Mouse (Mus musculus) ovary, postnatal 10 days (tissue): ENCODE measurements around the gene Ano1.
A peak's percentile ranks its signal among the peaks of the same experiment; 100 is the strongest.

Experiments used
- DNase-seq: peaks from one replicate; pipeline ENCODE4 v3.0.0; 2022; ENCODE audit warnings: low spot score

The Ano1 gene

GRCm38 (mm10) chr7:144751833-144752232 lies at the start of gene Ano1:
Ano1 (minus strand) TSS chr7:144751974.
- DNase-seq, result no peak

DNA sequence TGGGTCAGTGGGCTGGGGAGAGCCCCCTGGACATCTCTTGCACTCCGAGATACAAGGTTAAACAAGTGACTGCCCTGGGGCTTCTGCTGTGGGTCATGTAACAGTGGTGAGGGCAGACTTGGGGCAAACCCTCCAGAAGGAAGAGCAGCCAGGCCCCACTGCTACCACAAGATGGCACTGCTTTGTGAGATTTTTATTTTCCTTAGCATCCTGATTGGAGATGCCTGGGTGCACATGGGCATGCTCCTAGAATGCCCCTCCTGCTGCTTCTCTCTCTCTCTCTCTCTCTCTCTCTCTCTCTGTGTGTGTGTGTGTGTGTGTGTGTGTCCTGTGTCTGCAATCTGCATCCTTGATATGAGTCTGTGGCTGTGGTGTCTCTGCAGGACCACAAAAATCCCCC lies 46.7 kb upstream of the Ano1 start:
- no peak for DNase-seq

DNA sequence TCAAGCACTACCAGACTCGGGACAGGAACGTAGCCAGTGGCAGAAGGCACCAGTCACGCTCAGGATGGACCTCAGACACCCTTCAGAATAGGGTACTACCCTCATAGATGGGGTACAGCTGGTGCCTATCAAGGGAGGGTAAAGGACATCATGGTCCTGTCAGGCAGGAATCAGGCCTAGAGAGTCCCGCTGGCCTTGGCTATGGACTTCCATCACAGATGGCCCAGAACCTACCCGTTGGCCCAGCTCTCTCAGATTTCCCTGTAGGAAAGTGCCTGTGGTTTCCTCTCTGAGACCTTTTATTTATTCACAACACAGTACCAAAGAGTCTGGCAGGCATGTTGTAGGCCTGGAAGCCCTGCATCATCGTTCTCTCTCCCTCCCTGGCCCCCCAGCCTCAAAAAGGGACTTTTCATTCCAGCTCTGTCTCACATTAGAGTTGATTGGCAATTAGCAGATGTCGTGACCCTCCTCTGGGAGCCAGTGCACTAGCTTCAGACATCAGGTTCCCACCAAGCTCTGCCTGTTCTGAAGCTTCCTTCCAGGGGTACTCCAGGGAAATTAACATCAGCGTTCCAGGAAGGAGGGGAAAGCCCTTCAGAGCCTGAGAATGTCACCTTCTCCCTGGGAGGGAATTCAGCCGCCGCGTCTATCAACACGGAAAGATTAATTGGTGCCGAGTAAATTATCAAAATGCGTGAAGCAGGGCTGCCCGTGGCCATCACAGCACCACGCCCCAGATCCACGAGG lies 45.4 kb upstream of the Ano1 start:
- no peak for DNase-seq

- no peak for DNase-seq
Measured at GRCm38 (mm10) chr7:144795976-144796474, 44.3 kb upstream of the Ano1 start.

DNA sequence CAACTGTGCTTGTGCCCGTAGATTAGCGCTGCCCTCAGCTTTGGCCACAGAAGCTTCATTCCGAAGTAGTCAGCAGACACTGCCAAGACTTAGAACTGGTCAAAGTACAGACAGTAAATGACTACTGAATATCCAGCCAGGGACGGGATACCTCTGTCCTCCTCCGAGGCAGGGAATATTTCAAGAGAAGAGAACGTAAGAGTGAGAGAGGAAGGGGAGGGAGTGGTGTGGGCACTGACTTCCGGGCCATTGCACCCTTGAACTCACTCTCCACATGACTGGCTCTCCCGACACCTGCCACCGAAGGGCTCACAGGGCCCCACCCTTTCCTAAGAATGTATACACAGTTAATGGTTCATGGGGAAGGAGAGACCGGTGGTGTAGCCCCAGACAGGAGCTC lies 41.5 kb upstream of the Ano1 start:
- no peak for DNase-seq

DNA sequence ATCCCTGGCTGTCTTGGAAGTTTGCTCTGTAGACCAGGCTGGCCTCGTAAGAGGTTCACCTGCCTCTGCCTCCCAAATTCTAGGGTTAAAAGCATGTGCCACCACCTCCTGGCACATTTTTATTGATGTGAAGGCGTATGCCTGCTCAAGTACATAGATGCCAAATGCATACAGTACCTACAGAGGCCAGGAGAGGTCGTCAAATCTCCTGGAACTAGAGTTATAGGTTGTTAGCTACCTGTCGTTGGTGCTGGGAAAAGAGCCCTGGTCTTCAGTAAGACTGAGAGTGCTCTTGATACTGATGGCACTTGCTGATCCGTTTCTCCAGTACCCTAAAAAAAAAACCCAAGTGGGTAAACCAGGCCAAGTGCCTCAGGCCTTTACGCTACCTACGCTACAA lies 39.7 kb upstream of the Ano1 start:
- no peak for DNase-seq

DNA sequence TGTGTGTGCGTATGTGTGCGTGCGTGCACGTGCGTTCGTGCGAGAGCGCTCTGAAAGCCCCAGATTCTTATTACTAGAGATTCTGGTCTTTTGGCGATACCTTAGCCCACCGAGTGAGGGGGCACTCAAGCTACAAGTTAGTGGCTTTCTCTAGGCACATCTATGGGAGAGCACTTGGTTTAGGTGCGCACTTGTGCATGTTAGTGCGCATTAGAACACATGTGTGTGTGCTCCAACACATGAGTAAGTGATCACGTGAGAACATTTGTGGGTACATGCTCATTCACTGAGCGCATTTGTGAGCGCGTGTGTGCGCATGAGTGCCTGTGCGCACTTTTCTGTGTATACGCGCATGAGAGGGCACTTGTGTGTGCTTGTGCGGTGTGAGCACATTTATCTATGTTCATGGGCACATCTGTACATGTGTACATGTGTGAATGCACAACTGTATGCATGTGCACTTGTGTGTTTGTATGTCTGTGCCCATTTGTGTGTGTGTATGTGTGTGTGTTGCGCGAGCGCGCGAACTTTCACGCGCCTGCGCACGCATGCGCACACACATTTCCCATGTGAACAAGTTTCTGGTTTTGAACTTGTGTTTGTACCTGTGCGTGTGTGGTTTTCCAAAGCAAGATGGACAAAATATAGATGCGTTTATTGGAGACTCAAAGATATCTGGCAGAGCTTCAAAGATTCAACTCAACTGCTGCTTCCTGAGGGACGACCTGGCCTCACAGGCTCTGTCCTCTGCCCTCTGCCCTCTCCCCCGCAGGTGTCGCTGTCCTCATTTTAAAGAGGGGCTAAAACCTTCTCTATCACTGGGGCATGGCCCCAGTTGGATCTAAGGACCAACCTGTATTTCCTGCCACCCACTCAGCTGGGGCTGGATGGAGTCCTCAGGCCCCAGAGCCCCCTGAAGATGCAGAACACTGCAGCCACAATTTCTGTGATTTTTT lies 38.1 kb upstream of the Ano1 start:
- DNase-seq, result no peak

DNA sequence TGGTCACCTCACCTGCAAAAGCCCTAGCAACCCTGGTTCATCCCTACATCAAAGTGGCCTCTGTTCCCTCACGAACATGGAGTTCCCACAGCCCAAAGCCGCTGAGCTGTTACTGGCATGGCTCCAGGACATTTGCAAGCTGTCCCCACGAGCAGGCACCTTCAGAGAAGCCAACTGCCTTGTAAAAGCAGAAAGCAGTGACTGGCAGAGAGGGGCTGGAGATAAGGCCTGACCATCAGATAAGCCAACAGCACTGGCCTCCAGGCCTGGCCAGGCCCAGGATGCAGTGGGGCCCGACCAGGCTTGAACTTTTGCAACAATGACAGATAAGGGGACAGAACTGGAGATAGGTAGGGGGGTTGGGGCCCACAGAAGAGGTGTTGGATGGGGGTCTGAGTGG lies 36.9 kb upstream of the Ano1 start:
- no peak for DNase-seq

GRCm38 (mm10) chr7:144787501-144787900 lies 35.7 kb upstream of the Ano1 start:
- no peak for DNase-seq

DNA sequence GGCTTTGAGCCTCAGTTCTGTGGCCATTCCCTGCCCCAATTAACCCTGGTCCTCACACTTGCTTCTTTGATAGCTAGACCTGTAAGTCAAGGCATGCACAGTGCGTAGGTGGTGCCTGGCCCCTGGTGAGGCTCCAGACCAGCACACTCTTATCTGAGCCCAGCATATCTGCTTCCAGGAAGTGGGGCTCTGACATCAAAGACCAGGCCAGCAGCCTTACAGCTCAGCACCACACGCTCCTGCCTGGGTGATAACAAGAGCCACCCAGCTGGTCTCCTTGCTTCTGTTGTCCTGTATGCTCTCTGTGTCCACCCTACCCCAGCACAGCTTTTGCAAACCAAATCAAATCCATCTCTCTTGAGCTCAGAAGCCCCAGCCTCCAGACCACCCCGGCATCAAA lies 34.8 kb upstream of the Ano1 start:
- no peak for DNase-seq

GRCm38 (mm10) chr7:144784176-144784575 lies 32.4 kb upstream of the Ano1 start:
- DNase-seq, result no peak

- no peak for DNase-seq
Measured at GRCm38 (mm10) chr7:144782402-144782801, 30.6 kb upstream of the Ano1 start.

- no peak for DNase-seq
Measured at GRCm38 (mm10) chr7:144781337-144781736, 29.6 kb upstream of the Ano1 start.

- DNase-seq, result no peak
Measured at GRCm38 (mm10) chr7:144780190-144780589, 28.4 kb upstream of the Ano1 start.

- no peak for DNase-seq
Measured at GRCm38 (mm10) chr7:144779691-144780090, 27.9 kb upstream of the Ano1 start.

DNA sequence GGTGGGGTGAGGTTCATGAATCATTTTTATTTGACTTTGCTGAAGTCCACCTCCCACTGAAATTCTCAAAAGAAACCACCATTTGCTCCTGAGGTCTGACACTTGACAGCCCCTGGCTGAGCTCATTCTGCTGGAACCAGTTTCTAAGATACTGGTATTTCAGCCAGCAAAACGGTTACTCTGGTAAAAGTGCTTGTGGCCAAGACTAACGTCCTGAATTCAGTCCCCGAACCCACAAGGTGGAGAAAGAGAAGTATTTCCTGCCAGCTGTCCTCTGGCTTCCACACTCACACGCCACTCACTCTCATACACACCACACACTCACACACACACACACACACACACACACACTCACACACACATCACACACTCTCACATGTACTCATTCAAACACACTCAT lies 26.0 kb upstream of the Ano1 start:
- no peak for DNase-seq

DNA sequence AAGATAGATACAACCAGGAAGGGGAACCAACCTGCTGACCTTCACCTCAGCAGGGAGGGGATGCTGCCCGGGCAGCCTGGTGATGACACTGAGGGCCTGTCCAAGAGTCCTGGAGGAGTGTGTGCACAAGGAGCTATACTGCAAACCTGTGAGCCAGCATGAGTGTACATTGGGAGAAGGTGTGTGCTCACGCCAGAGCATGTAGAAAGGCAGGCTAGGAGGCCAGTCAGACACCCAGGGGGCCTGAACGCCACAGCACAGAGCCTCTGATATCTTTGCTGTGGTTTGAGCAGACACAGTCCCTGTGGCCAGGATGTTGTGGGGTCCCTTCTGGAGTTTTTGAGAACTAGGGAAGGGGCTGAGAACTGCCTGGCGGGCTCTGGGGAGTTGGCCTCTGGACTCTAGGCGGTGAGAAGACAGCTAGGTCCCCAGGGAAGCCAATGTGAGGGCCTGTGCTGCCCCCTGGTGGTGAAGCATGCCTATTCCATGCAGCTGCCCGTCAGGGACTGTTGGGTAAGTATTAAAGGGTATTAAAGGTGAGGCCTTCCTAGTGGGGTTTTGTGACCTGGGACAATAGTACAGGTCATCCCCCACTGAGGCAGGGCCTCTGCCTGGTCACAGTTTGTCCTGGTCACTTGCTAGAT lies 24.2 kb upstream of the Ano1 start:
- peak; percentile 88 for DNase-seq

DNA sequence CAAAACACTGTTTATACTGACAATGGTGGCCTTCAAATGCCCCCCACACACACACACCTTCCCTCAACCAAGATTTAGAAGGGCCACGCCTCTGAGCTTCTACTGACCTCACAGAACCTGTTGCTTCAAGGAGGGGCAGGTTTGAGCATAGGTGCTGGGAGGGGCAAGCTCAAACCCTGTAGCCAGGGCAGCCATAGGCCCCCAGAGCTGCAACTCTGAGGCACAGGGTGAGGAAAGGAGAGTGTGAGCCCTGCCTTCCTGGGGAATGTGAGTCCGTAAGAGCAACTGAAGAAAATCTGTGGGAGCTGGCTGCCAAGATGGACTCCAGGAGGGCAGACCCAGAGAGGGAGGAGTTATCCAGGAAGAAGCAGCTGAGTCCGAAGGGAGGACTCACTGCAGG lies 23.4 kb upstream of the Ano1 start:
- DNase-seq, result no peak

GRCm38 (mm10) chr7:144774283-144774682 lies 22.5 kb upstream of the Ano1 start:
- DNase-seq, result no peak

DNA sequence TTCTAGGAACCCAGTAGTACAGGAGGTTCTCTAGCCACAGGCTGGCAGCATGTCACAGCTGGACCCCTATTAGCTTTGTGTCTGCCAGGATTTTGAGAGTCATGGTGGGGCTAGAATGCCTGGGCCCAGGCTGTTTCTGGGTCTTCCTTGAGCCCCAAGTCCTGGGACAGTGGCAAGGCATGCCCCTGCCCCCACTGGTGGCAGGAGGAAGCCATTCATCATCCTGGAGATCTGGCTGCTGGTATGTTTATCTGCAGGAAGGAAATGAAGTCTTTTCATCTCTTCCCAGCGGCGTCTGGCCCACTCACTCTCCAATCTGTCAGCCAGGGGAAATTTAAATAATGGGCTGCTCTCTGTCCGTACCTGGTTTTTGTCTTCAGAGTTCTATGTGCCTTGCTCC lies 18.3 kb upstream of the Ano1 start:
- DNase-seq, result no peak

DNA sequence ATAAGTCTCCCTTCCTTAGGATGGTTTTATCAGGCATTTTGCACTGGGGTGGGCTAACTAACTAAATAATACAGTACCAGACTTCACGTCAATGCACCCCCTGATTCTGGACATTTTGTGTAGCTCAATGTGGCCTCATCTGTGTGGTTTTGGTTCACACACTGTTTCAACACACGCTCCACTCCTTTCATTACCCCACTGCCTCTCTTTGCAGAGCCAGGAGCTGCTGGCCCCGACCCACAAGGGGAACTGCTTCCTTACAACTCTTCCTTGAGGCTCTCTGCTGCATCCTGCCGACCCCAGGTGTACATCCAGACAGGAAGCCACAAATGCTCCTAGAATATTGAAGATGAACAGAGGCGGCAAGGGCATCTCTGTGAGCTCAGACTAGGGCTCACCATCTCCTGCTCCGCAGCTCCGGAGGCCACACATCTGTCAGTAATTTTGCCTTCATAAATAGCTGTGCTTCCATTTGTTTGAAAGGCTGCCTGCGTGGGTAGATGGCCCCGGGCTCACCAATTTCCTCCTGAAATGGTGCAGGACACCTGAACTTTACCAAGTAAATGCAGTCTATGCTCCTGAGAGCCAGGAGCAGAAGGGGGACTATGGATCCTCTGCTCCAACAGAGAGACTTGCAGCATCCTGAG lies 17.8 kb upstream of the Ano1 start:
- no peak for DNase-seq

DNA sequence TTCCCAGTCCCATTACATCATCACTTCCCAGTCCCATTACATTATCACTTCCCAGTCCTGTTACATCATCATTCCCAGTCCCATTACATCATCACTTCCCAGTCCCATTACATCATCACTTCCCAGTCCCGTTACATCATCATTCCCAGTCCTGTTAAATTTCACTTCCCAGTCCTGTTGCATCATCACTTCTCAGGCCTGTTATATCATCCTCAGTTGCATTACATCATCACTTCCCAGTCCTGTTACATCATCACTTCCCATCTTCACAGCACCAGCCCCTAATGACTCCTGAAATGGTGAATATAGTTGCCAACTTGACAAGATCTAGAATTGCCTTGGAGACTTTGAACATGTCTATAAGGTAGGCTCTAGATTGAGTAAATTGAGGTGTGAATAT lies 17.1 kb upstream of the Ano1 start:
- no peak for DNase-seq
